Mouse (Mus musculus): ENCODE measurements around the gene Hist3h2a.

DNA sequence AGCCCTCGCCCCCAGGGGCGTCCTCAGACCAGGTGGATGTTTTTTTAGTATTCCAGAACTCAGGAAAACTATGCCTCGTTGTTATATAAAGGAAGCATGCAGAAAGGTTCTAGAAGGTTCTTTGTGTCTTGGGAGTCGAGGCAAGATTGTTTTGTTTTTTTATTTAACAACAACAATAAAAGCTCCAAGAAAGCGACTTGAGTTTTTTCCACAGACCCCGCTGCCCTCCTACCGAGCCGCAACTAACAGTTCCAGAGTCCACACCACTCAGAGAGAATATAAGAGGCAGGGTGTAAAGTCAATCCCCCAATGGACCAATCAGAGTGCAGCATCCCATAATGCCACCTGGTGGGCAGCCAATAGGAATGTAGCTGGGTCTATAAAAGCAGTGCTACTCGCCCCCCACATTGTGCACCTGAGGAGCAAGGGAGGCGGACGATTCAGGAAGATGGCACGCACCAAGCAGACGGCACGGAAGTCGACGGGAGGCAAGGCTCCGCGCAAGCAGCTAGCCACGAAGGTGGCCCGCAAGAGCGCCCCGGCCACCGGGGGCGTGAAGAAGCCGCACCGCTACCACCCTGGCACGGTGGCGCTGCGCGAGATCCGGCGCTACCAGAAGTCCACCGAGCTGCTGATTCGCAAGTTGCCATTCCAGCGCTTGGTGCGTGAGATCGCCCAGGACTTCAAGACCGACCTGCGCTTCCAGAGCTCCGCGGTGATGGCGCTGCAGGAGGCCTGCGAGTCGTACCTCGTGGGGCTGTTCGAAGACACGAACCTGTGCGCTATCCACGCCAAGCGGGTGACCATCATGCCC, 7.1 kb downstream of the Hist3h2a start:
- no peak for TF ChIP-seq CTCF (IDR thresholded peaks at IDR 0.05; ENCODE audit: low read depth, low read length)
- no peak for TF ChIP-seq GATA1 (IDR thresholded peaks at IDR 0.05; ENCODE audit: borderline replicate concordance, low read length)
- TF ChIP-seq POLR2AphosphoS5 (IDR thresholded peaks at IDR 0.05; ENCODE audit: insufficient replicate concordance, low read depth, low read length) = no peak
- TF ChIP-seq TAL1 (conservative IDR thresholded peaks at IDR 0.05; ENCODE audit: low read depth, low read length) = no peak
